Mouse (Mus musculus): ENCODE measurements around the gene Rangrf. TPM values are rescaled to one million over a fixed set of nuclear protein-coding genes. Genes with fewer than 3 reads are reported as not detected.
"Not testable (repeated sequence)": the region's sequence is repeated elsewhere in the genome, so short reads cannot be mapped to it uniquely, and the experiment has no call there.

The Rangrf gene
- total RNA-seq (2021): 10 to 100 TPM; 13.5 to 31.2 TPM
- 16.9 and 17.8 TPM in 2 replicates for polyA plus RNA-seq (2012; rRNA removed)
- long read RNA-seq, transcript Rangrf-201 (5 exons, 820 nt): major isoform, 11 of 14 reads
- long read RNA-seq, partial matches to known transcripts: 1 of 14 reads
- long read RNA-seq, other reads (novel, unspliced or antisense): 1 of 14 reads

GRCm38 (mm10) chr11:68975085-68975484, at the start of gene Rangrf:
Rangrf (minus strand) TSS chr11:68975185.
- DNase-seq: no peak

- DNase-seq: no peak
Observed at GRCm38 (mm10) chr11:69020691-69021090, 45.7 kb upstream of the Rangrf start.

DNA sequence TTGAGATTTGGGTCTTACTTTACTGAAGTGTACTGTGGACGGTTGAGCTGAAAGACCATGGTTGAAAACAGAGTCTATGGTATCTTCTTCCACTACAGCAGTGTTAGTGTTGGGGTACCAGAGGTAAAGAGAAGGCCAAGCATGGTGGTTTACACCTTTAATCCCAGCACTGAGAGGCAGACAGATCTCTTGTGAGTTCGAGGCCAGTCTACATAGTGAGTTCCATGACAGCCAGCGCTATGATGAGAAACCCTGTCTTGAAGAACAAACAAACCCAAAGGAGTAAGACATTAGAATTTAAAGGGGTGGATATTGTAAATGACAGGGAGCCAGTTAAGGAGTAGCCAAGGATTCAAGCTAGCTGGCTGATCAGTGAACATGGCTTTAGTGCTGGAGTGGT, 41.8 kb upstream of the Rangrf start:
- DNase-seq: no peak

DNA sequence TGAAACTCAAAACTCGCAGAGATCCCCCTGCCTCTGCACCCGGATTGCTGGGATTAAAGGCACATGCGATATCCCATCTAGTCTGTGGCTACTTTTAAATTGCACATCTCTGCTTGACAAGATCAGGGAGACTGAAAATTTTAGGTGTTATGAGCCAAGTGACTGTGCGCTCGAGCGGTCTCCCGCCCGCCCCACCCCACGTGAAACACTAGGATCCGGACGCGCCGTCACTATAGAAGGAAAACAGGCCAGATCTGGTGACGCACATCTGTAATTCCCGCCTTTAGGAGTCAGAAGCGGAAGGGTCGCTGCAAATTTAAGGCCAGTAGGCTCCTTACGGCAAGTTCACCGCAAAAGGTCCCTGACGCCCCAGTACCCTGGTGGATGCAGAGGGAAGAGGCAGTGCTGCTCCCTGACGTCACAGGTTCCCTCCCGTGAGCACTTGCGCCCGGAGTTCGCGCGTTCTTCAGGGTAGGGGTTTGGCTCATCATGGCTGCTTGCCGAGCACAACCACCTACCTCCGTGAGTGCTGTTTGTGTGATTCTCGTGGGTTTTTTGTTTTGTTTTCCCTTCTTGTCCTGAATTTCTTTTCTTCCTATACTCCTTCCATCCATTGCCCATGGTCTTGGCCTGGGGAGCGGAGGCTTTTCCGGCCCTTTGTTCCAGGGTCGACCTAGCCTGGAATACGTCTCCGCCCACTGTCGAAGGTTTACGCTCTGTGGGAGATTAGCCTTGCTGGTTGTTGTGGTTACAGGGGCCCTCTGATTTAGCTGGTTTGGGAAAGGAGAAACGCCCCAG, 40.9 kb upstream of the Rangrf start, which contains the start of gene Ctc1:
TSS of gene Ctc1 (plus strand) at position 268 of the 798 bp plus-strand sequence.
- peak; percentile 93 for DNase-seq

DNA sequence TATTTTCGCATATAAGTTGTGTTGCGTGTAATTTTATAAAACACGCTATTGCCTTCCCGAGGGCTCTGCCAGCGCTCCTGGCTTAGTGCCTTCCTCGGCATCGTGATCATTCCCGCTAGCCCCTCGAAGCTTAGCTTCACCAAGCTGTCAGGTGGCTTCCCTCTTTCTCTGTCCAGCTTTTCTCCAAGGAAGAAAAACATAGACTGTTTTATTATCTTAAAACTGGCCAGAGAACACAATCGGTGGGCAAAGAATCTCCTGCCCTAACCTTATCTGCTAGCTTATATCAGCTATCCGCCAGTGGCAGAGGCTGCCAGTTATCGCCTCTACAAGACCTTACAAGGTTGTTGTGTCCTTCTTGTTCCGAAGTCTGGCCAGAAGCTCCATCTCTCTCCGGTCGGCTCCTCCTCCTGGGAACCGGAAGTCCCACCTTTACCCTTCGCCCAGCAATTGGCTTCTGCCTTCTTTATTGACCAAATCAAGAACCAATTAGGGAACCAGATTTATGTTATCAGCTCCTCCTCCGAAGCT, 37.2 kb upstream of the Rangrf start:
- peak; percentile 94 for DNase-seq

DNA sequence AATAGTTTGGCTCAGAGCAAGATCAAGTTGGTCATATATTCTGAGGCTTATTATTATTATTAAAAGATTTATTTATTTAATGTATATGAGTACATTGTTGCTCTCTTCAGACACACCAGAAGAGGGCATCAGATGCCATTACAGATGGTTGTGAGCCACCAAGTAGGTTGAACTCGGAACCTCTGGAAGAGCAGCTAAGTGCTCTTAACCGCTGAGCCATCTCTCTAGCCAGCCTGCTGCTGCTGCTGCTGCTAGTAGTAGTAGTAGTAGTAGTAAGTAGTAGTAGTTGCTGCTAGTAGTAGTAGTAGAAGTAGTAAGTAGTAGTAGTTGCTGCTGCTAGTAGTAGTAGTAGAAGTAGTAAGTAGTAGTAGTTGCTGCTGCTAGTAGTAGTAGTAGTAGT, 36.5 kb upstream of the Rangrf start:
- not testable (repeated sequence) for DNase-seq

DNA sequence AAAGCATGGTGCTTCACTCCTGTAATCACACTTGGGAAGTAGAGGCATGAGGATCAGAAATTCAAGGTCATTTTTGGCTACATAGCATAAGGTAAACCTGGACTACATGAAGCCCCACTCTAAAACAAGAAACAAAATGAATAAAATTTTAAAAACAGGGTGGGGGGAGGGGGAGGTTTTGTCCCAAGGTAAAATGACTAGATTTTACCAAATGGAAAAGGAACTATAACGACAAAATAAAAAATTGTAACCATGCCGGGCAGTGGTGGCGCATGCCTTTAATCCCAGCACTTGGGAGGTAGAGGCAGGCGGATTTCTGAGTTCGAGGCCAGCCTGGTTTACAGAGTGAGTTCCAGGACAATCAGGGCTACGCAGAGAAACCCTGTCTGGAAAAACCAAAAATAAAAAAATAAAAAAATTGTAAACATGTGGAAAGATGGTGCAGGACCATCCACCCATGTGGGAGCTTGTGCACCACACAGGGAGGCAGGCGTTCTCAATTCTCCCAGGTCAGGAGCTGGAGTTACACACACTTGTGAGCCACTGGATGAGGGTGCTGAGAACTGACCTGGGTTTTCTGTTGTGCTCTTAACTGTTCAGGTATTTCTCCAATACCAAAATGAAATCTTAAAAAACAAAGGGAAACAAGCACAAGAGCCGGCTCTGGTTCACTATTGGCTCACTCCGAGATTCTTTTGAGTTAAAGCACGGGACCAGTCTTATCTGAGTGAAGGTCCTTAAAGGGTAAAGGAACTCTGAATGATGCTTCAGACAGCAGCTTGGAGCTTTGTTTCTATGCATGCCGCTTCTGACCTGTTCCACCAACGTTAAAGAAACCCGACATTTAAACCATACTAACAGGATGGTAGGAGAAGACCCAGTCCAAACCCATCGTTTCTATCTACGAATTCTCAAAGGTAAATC, 35.7 kb upstream of the Rangrf start:
- no peak for DNase-seq

DNA sequence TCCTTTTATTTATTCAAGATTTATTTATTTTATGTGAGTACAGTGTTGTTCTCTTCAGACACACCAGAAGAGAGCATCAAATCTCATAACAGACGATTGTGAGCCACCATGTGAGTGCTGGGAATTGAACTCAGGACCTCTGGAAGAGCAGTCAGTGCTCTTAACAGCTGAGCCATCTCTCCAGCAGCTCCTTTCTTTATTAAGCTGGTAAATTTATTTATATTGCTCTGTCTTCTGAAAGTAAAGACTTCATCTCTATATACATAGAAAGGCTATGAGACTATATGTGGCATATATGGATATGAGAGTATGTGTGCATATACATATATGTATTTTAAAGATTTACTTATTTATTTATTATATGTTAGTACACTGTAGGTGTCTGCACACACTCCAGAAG, 34.5 kb upstream of the Rangrf start:
- DNase-seq: no peak

GRCm38 (mm10) chr11:69008182-69009121, 33.5 kb upstream of the Rangrf start, which contains the start of gene Pfas:
Pfas (minus strand) TSS chr11:69008460.
- DNase-seq: peak; percentile 94

DNA sequence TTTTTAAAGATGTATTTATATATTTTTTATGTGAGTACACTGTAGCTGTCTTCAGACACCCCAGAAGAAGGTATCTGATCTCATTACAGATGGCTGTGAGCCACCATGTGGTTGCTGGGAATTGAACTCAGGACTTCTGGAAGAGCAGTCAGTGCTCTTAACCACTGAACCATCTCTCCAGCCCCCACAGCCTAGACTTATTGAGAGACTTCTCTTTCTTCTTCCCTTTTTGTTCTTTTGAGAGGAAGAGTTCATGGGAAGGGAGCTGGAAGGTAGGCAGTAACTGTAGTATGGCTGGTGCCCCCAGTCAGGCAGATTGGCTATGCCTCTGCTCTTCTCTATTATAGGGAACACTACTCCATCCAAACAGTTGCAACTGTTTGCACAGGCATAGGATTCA, 31.6 kb upstream of the Rangrf start:
- DNase-seq: not testable (repeated sequence)

DNA sequence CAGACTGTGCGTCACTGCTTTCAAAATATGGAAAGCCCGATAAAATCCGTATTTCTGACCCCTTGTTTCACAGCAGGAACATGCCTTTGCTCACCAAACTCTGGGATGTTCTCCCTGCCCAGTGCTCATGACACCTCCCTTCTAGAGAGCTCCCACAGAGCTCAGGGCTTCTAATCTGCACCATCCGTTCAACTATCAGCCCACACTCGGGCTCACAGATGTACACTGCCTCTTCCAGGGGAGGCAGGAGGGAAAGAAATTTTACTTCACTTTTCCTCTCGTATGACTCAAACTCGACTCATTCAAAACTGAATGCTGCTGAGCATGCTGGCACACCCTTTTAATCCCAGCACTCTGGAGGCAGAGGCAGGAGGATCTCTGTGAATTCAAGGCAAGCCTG, 30.2 kb upstream of the Rangrf start:
- DNase-seq: no peak

GRCm38 (mm10) chr11:69003592-69003991, 28.6 kb upstream of the Rangrf start:
- peak; percentile 69 for DNase-seq

DNA sequence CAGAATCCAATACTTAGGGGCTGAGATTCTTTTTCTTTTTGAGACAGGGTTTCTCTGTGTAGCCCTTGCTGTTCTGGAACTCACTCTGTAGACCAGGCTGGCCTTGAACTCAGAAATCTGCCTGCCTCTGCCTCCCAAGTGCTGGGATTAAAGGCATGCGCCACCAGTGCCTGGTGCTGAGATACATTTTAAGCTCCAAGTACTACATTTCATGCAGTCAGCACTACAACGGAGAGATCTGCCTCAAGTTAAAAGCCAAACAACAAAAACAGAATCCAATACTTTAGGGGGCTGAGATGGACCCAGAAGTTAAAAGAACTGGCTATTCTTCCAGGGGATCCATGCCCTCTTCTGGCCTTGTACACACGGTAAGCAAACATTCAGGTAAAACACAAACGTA, 27.8 kb upstream of the Rangrf start:
- not testable (repeated sequence) for DNase-seq

DNA sequence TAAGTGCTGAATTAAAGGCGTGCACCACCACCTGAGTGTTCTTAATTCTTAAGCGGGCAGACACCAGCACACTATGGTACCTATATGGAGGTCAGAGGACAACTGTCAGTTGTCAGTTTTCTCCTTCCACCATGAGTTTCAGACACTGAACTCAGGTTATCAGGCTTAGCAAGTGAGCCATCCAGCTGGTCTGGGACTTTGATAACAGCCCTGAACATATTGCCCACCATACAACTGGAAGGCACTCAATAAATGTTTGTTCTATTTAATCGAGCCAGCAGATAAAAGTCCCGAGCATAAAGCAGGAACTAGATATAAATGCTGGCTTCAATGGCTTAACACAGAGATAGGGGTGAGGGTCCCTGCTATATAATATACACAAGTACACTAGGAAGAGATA, 22.1 kb upstream of the Rangrf start:
- DNase-seq: no peak

DNA sequence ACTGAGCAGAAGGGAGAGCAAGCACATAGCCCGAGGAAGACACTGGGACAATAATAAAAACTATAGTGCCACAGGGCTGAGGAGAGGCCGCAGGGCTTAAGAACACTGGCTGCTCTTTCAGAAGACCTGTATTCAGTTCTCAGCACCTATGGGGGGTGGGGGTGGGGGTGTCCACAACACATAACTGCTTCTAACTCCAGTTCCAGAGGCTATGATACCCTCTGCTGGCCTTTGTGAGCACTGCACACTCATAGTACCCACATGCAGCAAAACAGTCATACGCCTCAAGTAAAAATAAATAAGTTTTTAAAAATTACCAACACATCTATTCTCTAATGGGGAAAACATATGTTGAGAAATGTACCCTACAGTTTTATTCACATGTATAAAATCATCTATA, 19.4 kb upstream of the Rangrf start:
- no peak for DNase-seq

- DNase-seq: no peak
Observed at GRCm38 (mm10) chr11:68993122-68993521, 18.1 kb upstream of the Rangrf start.

DNA sequence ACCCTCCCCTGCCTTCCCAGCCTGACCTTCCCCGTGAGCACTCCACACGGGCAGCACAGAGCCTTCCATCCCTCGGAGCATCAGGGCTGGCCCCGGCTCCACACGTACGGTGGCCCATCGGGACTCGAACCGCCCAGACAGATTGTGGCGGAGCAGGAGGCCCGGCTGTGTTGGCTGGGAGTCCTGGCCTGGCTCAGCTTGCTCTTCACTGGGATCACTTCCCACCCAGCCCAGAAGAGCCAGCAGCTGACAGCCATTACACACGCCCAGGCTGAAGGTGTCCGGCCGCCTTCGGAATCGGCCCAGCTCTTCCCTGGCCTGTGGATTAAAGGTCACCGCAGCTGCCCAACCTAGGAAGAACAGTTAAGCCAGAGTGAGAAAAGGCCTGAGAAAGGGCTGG, 13.4 kb upstream of the Rangrf start:
- no peak for DNase-seq

DNA sequence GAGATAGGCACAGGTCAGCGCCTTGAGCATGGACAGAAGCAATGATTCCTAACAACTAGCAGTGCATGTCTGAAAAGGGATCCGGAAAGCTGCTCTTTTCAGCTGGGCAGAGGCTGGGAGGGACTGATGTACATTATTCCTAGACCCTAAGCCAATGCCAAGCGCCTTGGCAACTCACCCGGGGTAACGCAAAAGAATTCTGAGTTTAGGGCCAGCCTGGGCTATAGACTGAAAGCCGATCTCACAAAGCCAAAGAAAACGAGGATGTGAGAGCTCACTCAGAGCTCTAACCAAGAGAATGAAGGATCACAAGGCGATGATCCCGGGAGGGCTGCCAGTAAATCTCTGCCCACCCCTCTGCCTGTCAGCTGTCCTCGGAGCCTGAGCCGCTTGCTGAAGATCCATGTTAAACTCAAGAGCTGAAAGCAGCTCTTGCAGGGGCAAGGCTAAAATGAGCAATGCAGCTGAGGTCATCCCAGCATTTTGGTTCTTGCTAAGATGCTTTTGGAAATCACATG, 12.4 kb upstream of the Rangrf start:
- DNase-seq: no peak

DNA sequence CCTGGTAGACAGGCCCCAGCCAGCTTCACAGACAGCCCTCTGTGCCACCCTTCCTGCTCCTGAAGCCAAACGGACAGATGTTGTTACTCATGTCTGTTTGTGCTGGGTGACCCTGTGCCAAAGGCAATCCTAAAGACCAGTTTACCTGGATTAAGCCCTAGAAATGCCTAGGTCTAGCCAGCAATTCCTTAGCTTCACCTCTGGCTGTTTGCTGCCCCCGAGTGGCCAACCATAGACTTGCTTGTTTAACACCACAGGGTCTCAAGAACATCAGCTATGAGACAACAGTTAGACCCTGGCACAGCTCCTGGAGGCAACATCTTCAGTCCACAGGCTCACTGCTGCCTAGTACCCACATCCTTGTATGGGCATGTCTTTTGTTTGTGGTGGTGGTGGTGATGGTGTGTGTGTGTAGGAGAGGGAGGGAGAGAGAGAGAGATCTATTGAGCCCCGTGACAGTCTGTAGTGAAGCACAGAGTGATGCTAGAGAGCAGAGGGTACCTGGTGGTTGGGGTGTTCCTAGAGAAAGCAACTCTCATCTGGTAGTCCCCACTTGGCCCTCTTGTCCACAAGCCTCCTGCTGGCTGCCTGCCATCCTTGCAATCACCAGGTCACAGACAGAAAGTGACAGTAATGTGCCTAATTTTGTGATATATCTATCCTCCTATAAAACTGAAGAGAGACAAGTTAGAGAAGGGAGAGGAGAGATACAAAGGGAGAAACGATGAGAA, 7.8 kb upstream of the Rangrf start:
- peak; percentile 73 for DNase-seq

- no peak for DNase-seq
Observed at GRCm38 (mm10) chr11:68980919-68981318, 5.9 kb upstream of the Rangrf start.
